Mouse (Mus musculus): ENCODE measurements around the gene Gjc1. TPM values are rescaled to one million over a fixed set of nuclear protein-coding genes. Genes with fewer than 3 reads are reported as not detected.

Gene Gjc1
- polyA plus RNA-seq, 1 experiment from 2014 or later: 33.9 TPM

GRCm38 (mm10) chr11:102821231-102821630, 1.7 kb upstream of the Gjc1 start:
- Histone ChIP-seq H3K9ac (replicated peaks; ENCODE audit: low read length) (no peak overlapping the region), H3K9me3 (ENCODE audit: control insufficient read depth, low read length) (no peaks in the 10 kb centered on the region), H3K4me2 (ENCODE audit: low read length) (no peak overlapping the region), H3K36me3 (ENCODE audit: control insufficient read depth, insufficient read depth, low read length) (no peaks in the 10 kb centered on the region), H3K4me3 (replicated peaks; ENCODE audit: low read depth, low read length) (no peak overlapping the region), H3K27me3 (ENCODE audit: control insufficient read depth, insufficient read depth, low read length) (peaks cover 11% of the 10 kb centered on the region; the same call in 1 of the 2 replicates), H3K27ac (replicated peaks; ENCODE audit: low read depth, low read length) (no peak overlapping the region), H3K4me1 (ENCODE audit: control insufficient read depth, insufficient read depth, low read length) (peaks cover 18% of the 10 kb centered on the region)
- 61% methylated on average over 6 of the region's 6 CpGs for WGBS
- DNase-seq (no peak), ATAC-seq (ENCODE audit: low FRiP score, low TSS enrichment) (no peak)

- no peak for DNase-seq
- H3K27ac ChIP-seq (replicated peaks; ENCODE audit: low read depth, low read length): no peak overlapping the region
Observed at GRCm38 (mm10) chr11:102820432-102820831, 932 bp upstream of the Gjc1 start.

GRCm38 (mm10) chr11:102819783-102820385, 384 bp upstream of the Gjc1 start:
- WGBS: 7% methylated on average over 14 of the region's 14 CpGs
- Histone ChIP-seq H3K9me3 (ENCODE audit: control insufficient read depth, low read length) (no peaks in the 10 kb centered on the region), H3K4me2 (ENCODE audit: low read length) (peak overlapping the region; percentile 85), H3K27me3 (ENCODE audit: control insufficient read depth, insufficient read depth, low read length) (peaks cover 11% of the 10 kb centered on the region; the same call in 1 of the 2 replicates), H3K4me1 (ENCODE audit: control insufficient read depth, insufficient read depth, low read length) (peaks cover 23% of the 10 kb centered on the region), H3K9ac (replicated peaks; ENCODE audit: low read length) (peak overlapping the region; percentile 86; the same call in 1 of the 2 replicates), H3K27ac (replicated peaks; ENCODE audit: low read depth, low read length) (peak overlapping the region; percentile 91; the same call in 1 of the 2 replicates), H3K36me3 (ENCODE audit: control insufficient read depth, insufficient read depth, low read length) (no peaks in the 10 kb centered on the region), H3K4me3 (replicated peaks; ENCODE audit: low read depth, low read length) (peak overlapping the region; percentile 85)
- DNase-seq (no peak), ATAC-seq (ENCODE audit: low FRiP score, low TSS enrichment) (no peak)

More at GRCm38 (mm10) chr11:102820432-102820831, 932 bp upstream of the Gjc1 start:
- Histone ChIP-seq H3K4me2 (ENCODE audit: low read length) (no peak overlapping the region), H3K9ac (replicated peaks; ENCODE audit: low read length) (no peak overlapping the region), H3K4me3 (replicated peaks; ENCODE audit: low read depth, low read length) (no peak overlapping the region), H3K27me3 (ENCODE audit: control insufficient read depth, insufficient read depth, low read length) (peaks cover 11% of the 10 kb centered on the region; the same call in 1 of the 2 replicates), H3K4me1 (ENCODE audit: control insufficient read depth, insufficient read depth, low read length) (peaks cover 23% of the 10 kb centered on the region), H3K9me3 (ENCODE audit: control insufficient read depth, low read length) (no peaks in the 10 kb centered on the region), H3K36me3 (ENCODE audit: control insufficient read depth, insufficient read depth, low read length) (no peaks in the 10 kb centered on the region)
- no peak for ATAC-seq (ENCODE audit: low FRiP score, low TSS enrichment)
- 9% methylated on average over 3 of the region's 3 CpGs for WGBS

GRCm38 (mm10) chr11:102818121-102819020, 1.1 kb downstream of the Gjc1 start:
- WGBS: 0% methylated on average over 74 of the region's 92 CpGs
- H3K36me3 ChIP-seq (ENCODE audit: control insufficient read depth, insufficient read depth, low read length): no peaks in the 10 kb centered on the region
- peak overlapping the region; percentile 85 for H3K4me3 ChIP-seq (replicated peaks; ENCODE audit: low read depth, low read length)
- H3K27ac ChIP-seq (replicated peaks; ENCODE audit: low read depth, low read length): peak overlapping the region; percentile 91
- H3K4me1 ChIP-seq (ENCODE audit: control insufficient read depth, insufficient read depth, low read length): peaks cover 25% of the 10 kb centered on the region
- peaks cover 11% of the 10 kb centered on the region; the same call in 1 of the 2 replicates for H3K27me3 ChIP-seq (ENCODE audit: control insufficient read depth, insufficient read depth, low read length)
- no peaks in the 10 kb centered on the region for H3K9me3 ChIP-seq (ENCODE audit: control insufficient read depth, low read length)
- ATAC-seq (ENCODE audit: low FRiP score, low TSS enrichment) (peak; percentile 60; the same call in 1 of the 2 replicates), DNase-seq (peak; percentile 69)
- H3K4me2 ChIP-seq (ENCODE audit: low read length): peak overlapping the region; percentile 85
- H3K9ac ChIP-seq (replicated peaks; ENCODE audit: low read length): peak overlapping the region; percentile 86

GRCm38 (mm10) chr11:102814881-102815280, 4.6 kb downstream of the Gjc1 start:
- Histone ChIP-seq H3K36me3 (ENCODE audit: control insufficient read depth, insufficient read depth, low read length) (0 out of 2 replicates have a peak, but pooled peaks cover 2% of the 10 kb centered on the region), H3K4me1 (ENCODE audit: control insufficient read depth, insufficient read depth, low read length) (peaks cover 25% of the 10 kb centered on the region), H3K4me2 (ENCODE audit: low read length) (no peak overlapping the region), H3K27ac (replicated peaks; ENCODE audit: low read depth, low read length) (no peak overlapping the region), H3K9ac (replicated peaks; ENCODE audit: low read length) (no peak overlapping the region), H3K27me3 (ENCODE audit: control insufficient read depth, insufficient read depth, low read length) (no peaks in the 10 kb centered on the region), H3K9me3 (ENCODE audit: control insufficient read depth, low read length) (no peaks in the 10 kb centered on the region), H3K4me3 (replicated peaks; ENCODE audit: low read depth, low read length) (no peak overlapping the region)
- no peak for ATAC-seq (ENCODE audit: low FRiP score, low TSS enrichment)
- no peak for DNase-seq

- no peak overlapping the region for H3K9ac ChIP-seq (replicated peaks; ENCODE audit: low read length)
- no peaks in the 10 kb centered on the region for H3K9me3 ChIP-seq (ENCODE audit: control insufficient read depth, low read length)
- no peak overlapping the region for H3K4me3 ChIP-seq (replicated peaks; ENCODE audit: low read depth, low read length)
- no peak overlapping the region for H3K27ac ChIP-seq (replicated peaks; ENCODE audit: low read depth, low read length)
- peaks cover 4% of the 10 kb centered on the region; the same call in 1 of the 2 replicates for H3K4me1 ChIP-seq (ENCODE audit: control insufficient read depth, insufficient read depth, low read length)
- 77% methylated on average over 4 of the region's 4 CpGs for WGBS
- H3K27me3 ChIP-seq (ENCODE audit: control insufficient read depth, insufficient read depth, low read length): no peaks in the 10 kb centered on the region
- H3K36me3 ChIP-seq (ENCODE audit: control insufficient read depth, insufficient read depth, low read length): 0 out of 2 replicates have a peak, but pooled peaks cover 2% of the 10 kb centered on the region
- no peak for ATAC-seq (ENCODE audit: low FRiP score, low TSS enrichment)
- no peak for DNase-seq
- no peak overlapping the region for H3K4me2 ChIP-seq (ENCODE audit: low read length)
Observed at GRCm38 (mm10) chr11:102810721-102811485, 8.6 kb downstream of the Gjc1 start.

- ATAC-seq (ENCODE audit: low FRiP score, low TSS enrichment): no peak
- H3K9ac ChIP-seq (replicated peaks; ENCODE audit: low read length): no peak overlapping the region
- 0 out of 2 replicates have a peak, but pooled peaks cover 8% of the 10 kb centered on the region for H3K36me3 ChIP-seq (ENCODE audit: control insufficient read depth, insufficient read depth, low read length)
- DNase-seq: no peak
- no peaks in the 10 kb centered on the region for H3K4me1 ChIP-seq (ENCODE audit: control insufficient read depth, insufficient read depth, low read length)
- H3K27me3 ChIP-seq (ENCODE audit: control insufficient read depth, insufficient read depth, low read length): no peaks in the 10 kb centered on the region
- H3K9me3 ChIP-seq (ENCODE audit: control insufficient read depth, low read length): no peaks in the 10 kb centered on the region
- H3K4me3 ChIP-seq (replicated peaks; ENCODE audit: low read depth, low read length): no peak overlapping the region
- H3K27ac ChIP-seq (replicated peaks; ENCODE audit: low read depth, low read length): no peak overlapping the region
- WGBS: 85% methylated on average over 5 of the region's 5 CpGs
- no peak overlapping the region for H3K4me2 ChIP-seq (ENCODE audit: low read length)
Observed at GRCm38 (mm10) chr11:102808246-102808645, 11.3 kb downstream of the Gjc1 start.

- Histone ChIP-seq H3K27me3 (ENCODE audit: control insufficient read depth, insufficient read depth, low read length) (no peaks in the 10 kb centered on the region), H3K4me2 (ENCODE audit: low read length) (no peak overlapping the region), H3K36me3 (ENCODE audit: control insufficient read depth, insufficient read depth, low read length) (peaks cover 42% of the 10 kb centered on the region), H3K4me1 (ENCODE audit: control insufficient read depth, insufficient read depth, low read length) (no peaks in the 10 kb centered on the region), H3K9ac (replicated peaks; ENCODE audit: low read length) (no peak overlapping the region), H3K27ac (replicated peaks; ENCODE audit: low read depth, low read length) (no peak overlapping the region), H3K4me3 (replicated peaks; ENCODE audit: low read depth, low read length) (no peak overlapping the region), H3K9me3 (ENCODE audit: control insufficient read depth, low read length) (no peaks in the 10 kb centered on the region)
- WGBS: 93% methylated on average over 5 of the region's 5 CpGs
- DNase-seq: no peak
- no peak for ATAC-seq (ENCODE audit: low FRiP score, low TSS enrichment)
Observed at GRCm38 (mm10) chr11:102803453-102803852, 16.0 kb downstream of the Gjc1 start.

All from midbrain, embryonic 14.5 days (tissue).